ENCODE assay signal across 21 mouse cellular contexts in the genomic region with DNA sequence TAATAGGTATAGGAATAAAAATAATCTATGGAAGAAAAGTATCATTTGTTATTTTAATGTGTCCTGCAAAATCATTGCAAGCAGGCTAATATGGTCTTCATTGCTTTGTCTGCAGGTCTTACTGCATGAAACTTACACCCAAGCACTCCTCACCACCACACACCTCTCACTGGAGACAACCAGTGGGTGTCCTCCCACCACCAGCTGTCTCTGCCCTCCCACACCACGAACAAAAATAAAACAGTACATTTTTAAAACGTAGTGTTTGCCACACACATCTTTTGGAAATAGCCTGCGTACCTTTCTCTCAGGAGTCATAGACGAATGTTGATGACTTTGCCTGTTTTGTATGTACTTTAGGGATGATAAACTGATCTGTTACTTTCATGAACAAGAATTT.
DNase-seq lines count a peak whose midpoint lies in the region; ATAC-seq lines count a peak whose summit lies in the region.
"Had no signal": no experiment of that assay in that cellular context is flagged by ENCODE, and none has a peak within 500 bp of the region (broad histone marks: within the 10 kb centered on the region; RNA-seq: fewer than 3 reads in every experiment).

No protein-coding gene starts in this region.

- DNase-seq in frontal cortex, postnatal 14 days (ENCODE audit: low spot score in 2 of 2), result no peak
- peak; percentile 33 for DNase-seq in right cerebral cortex, adult 18-20 months
- DNase-seq in right cerebral cortex, postnatal 10 days (ENCODE audit: low spot score in 2 of 2), result no peak
- peak; percentile 9 to 26 for DNase-seq in left cerebral cortex, adult 8-10 months (ENCODE audit: low spot score in 2 of 2)
- DNase-seq in ovary, postnatal 10 days (ENCODE audit: low spot score), result no peak
- no peak for DNase-seq in adrenal gland, postnatal 25 days
- DNase-seq: adrenal gland, adult 8-10 months; cerebellum, adult 2 months; cerebellum, postnatal 36 days; embryo, embryonic 11 days; heart, postnatal 36 days; kidney, adult 11 months; kidney, postnatal 36 days; lung, embryonic 14.5 days; lung, postnatal 4 days; midbrain, embryonic 14.5 days; retina, postnatal 1 day; thymus, postnatal 25 days had no signal

- ATAC-seq in frontal cortex, adult (ENCODE audit: low TSS enrichment), result peak; percentile 95
- ATAC-seq: activated CD4-positive, CD25-positive, alpha-beta regulatory T cell, adult 4 months; forebrain, embryonic 13.5 days had no signal

Comparison
In these comparisons a context has a peak if more than half of its experiments do, and no peak if none do; other contexts are left out.
1. DNase-seq: peak in right cerebral cortex, adult 18-20 months (single experiment) and left cerebral cortex, adult 8-10 months (2 of 2); none in frontal cortex, postnatal 14 days (0 of 2), right cerebral cortex, postnatal 10 days (0 of 2), ovary, postnatal 10 days (single experiment) and adrenal gland, postnatal 25 days (single experiment).